Comparison of ENCODE assay signal across 16 mouse cellular contexts in genomic region chr9:21041308-21041707, GRCm38 (mm10). TPM values are rescaled to one million over a fixed set of nuclear protein-coding genes. Genes with fewer than 3 reads are reported as not detected.
A peak's percentile ranks its signal among the peaks of the same experiment; 100 is the strongest.
DNase-seq lines count a peak whose midpoint lies in the region; ATAC-seq lines count a peak whose summit lies in the region.
"Had no signal": no experiment of that assay in that cellular context is flagged by ENCODE, and none has a peak within 500 bp of the region (broad histone marks: within the 10 kb centered on the region; RNA-seq: fewer than 3 reads in every experiment).

No protein-coding gene starts in this region.

- H3K4me1 ChIP-seq in hindbrain, embryonic 11.5 days (replicated peaks; ENCODE audit: control insufficient read depth, insufficient read depth, low read length), result peaks cover 2% of the 10 kb centered on the region; the same call in 1 of the 2 replicates

- H3K36me3 ChIP-seq in hindbrain, embryonic 11.5 days (ENCODE audit: control insufficient read depth, insufficient read depth, low read length), result no peaks in the 10 kb centered on the region
- H3K36me3 ChIP-seq: embryonic facial prominence, embryonic 12.5 days; forebrain, embryonic 15.5 days; heart, embryonic 13.5 days; stomach, embryonic 15.5 days had no signal

- peak; percentile 93 for DNase-seq in right cerebral cortex, adult 18-20 months
- no peak for DNase-seq in right cerebral cortex, postnatal 4 days
- peak; percentile 41 to 68 for DNase-seq in frontal cortex, postnatal 10 days (ENCODE audit: low spot score in 2 of 2)
- DNase-seq in left cerebral cortex, postnatal 10 days (ENCODE audit: extremely low spot score in 1 of 2, low spot score in 2 of 2), result peak; percentile 58 to 66
- no peak for DNase-seq in T-cell, adult 2 months (ENCODE audit: low spot score)
- no peak for DNase-seq in heart, postnatal 36 days
- no peak for DNase-seq in hindbrain, embryonic 11.5 days (ENCODE audit: low spot score)
- DNase-seq: cerebellum, adult 8-10 months; kidney, postnatal 36 days had no signal

- H3K9ac ChIP-seq in hindbrain, embryonic 11.5 days (ENCODE audit: low read depth, low read length), result no peak overlapping the region
- H3K9ac ChIP-seq: embryonic facial prominence, embryonic 12.5 days; forebrain, embryonic 15.5 days; heart, embryonic 13.5 days; liver, embryonic 14.5 days; stomach, embryonic 15.5 days had no signal

- 51% methylated on average over 4 of the region's 4 CpGs for WGBS in hindbrain, embryonic 11.5 days

- intact Hi-C loops in left cerebral cortex, postnatal 10 days (cut with DNase I), result no loop called here
- intact Hi-C loops in heart, postnatal 36 days (cut with DNase I), result no loop called here

- H3K4me2 ChIP-seq in hindbrain, embryonic 11.5 days (replicated peaks; ENCODE audit: low read depth, low read length), result no peak overlapping the region
- H3K4me2 ChIP-seq: embryonic facial prominence, embryonic 12.5 days; forebrain, embryonic 15.5 days; heart, embryonic 13.5 days; stomach, embryonic 15.5 days had no signal

- H3K9me3 ChIP-seq in hindbrain, embryonic 11.5 days (ENCODE audit: control insufficient read depth, low read length), result no peaks in the 10 kb centered on the region
- H3K9me3 ChIP-seq: forebrain, embryonic 15.5 days; heart, embryonic 13.5 days; stomach, embryonic 15.5 days had no signal

- H3K4me3 ChIP-seq in hindbrain, embryonic 11.5 days (ENCODE audit: low read depth, low read length), result no peak overlapping the region
- H3K4me3 ChIP-seq: embryonic facial prominence, embryonic 12.5 days; forebrain, embryonic 15.5 days; heart, embryonic 13.5 days; stomach, embryonic 15.5 days had no signal

- no peak for ATAC-seq in hindbrain, embryonic 11.5 days (ENCODE audit: low FRiP score)
- ATAC-seq: forebrain, embryonic 15.5 days; Patski had no signal

- H3K27me3 ChIP-seq in hindbrain, embryonic 11.5 days (ENCODE audit: control insufficient read depth, insufficient read depth, low read length), result peaks cover 39% of the 10 kb centered on the region
- H3K27me3 ChIP-seq: Patski had no signal

- H3K27ac ChIP-seq in hindbrain, embryonic 11.5 days (ENCODE audit: low read depth, low read length), result no peak overlapping the region
- H3K27ac ChIP-seq: embryonic facial prominence, embryonic 12.5 days; forebrain, embryonic 15.5 days; heart, embryonic 13.5 days; liver, embryonic 14.5 days; macrophage; stomach, embryonic 15.5 days had no signal

RNA-seq across cellular contexts. Expression of gene Icam5, which starts 9.4 kb away (rescaled TPM):
- total RNA-seq in left cerebral cortex, postnatal 10 days (2021), result 100 to 1,000 TPM; 204 to 220 TPM
- not detected for total RNA-seq in heart, postnatal 36 days (2021)
- 0.24 TPM in 1 of 2 replicates, not detected in the other for polyA plus RNA-seq in hindbrain, embryonic 11.5 days (2014; fragmentation: Nextera tagmentation; extraction: Ambion mirVana)

RNA-seq across cellular contexts. Expression of gene Icam4, which starts 12.1 kb away (rescaled TPM):
- under 1 TPM in 1 of 2 experiments, not detected in 1; 0.63 TPM for total RNA-seq in left cerebral cortex, postnatal 10 days (2021)
- total RNA-seq in heart, postnatal 36 days (2021), result 1 to 10 TPM in 1 of 2 experiments, under 1 TPM in 1; 0.65 to 1.1 TPM
- 5.4 and 5.7 TPM in 2 replicates for polyA plus RNA-seq in hindbrain, embryonic 11.5 days (2014; fragmentation: Nextera tagmentation; extraction: Ambion mirVana)
- polyA plus RNA-seq: macrophage had no signal

RNA-seq across cellular contexts. Expression of gene Icam1, which starts 25.5 kb away (rescaled TPM):
- 1 to 10 TPM; 3.1 to 3.3 TPM for total RNA-seq in left cerebral cortex, postnatal 10 days (2021)
- total RNA-seq in heart, postnatal 36 days (2021), result 1 to 10 TPM; 8.5 to 9.9 TPM
- polyA plus RNA-seq in hindbrain, embryonic 11.5 days (2014; fragmentation: Nextera tagmentation; extraction: Ambion mirVana), result 4.3 and 4.5 TPM in 2 replicates

RNA-seq across cellular contexts. Expression of gene Zglp1, which starts 25.6 kb away (rescaled TPM):
- total RNA-seq in left cerebral cortex, postnatal 10 days (2021), result under 1 TPM in 1 of 2 experiments, not detected in 1; 0.97 TPM
- not detected for total RNA-seq in heart, postnatal 36 days (2021)
- polyA plus RNA-seq in hindbrain, embryonic 11.5 days (2014; fragmentation: Nextera tagmentation; extraction: Ambion mirVana), result 0.45 and 2.7 TPM in 2 replicates
- polyA plus RNA-seq: macrophage; stomach, embryonic 15.5 days had no signal

RNA-seq across cellular contexts. Expression of gene Gm49373, which starts 31.6 kb away (rescaled TPM):
- 1 to 10 TPM in 1 of 2 experiments, not detected in 1; 1.1 TPM for total RNA-seq in left cerebral cortex, postnatal 10 days (2021)
- under 1 TPM; 0.17 to 0.33 TPM for total RNA-seq in heart, postnatal 36 days (2021)
- 0.40 and 1.0 TPM in 2 replicates for polyA plus RNA-seq in hindbrain, embryonic 11.5 days (2014; fragmentation: Nextera tagmentation; extraction: Ambion mirVana)
- polyA plus RNA-seq: macrophage had no signal

Comparison
In these comparisons a context has a peak if more than half of its experiments do, and no peak if none do; other contexts are left out.
1. DNase-seq: peak in right cerebral cortex, adult 18-20 months (single experiment), frontal cortex, postnatal 10 days (2 of 2) and left cerebral cortex, postnatal 10 days (2 of 2); none in right cerebral cortex, postnatal 4 days (single experiment), T-cell, adult 2 months (single experiment), heart, postnatal 36 days (0 of 2) and hindbrain, embryonic 11.5 days (single experiment).
2. RNA of gene Icam5, which starts 9.4 kb away (total RNA-seq): 204 to 220 TPM in left cerebral cortex, postnatal 10 days; not detected in heart, postnatal 36 days; every median in the first group is over 100 times any median in the second.